ENCODE assay signal across 8 mouse cellular contexts in the genomic region with DNA sequence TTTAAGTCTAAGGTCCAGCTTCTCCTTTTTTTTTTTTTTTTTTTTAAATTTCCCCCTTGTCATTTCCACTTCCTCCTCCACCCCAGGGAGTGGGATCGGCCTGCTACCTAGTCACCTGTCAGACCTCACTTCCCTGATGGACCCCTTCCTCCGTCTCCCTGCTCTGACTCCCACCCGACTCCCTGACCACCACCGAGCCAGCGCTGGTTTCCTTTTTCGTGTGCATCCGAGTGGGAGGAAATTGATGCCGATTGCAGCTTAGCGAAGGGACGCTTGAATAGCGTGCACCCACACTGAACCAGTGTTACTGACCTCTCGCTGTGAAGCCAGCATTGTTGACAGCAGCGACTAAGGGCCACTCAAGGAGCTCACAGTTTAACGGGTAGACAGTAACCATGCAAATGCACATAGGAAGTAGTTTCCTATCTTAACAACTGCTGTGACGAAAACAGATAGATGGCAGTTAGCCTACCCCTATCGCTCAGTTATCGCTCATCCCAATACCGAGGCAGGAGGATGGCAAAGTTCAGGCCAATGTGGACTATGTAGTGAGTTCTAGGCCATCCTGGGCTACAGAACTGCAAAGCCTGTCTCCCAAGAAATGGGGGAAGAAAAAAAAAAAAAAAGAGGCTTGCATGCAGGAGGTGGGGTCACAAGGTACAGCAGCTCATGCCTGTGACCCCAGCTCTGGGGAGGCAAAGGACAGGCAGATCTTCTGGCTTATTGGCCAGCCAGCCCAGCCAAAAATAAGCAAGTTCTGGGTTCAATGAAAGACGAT. TPM values are rescaled to one million over a fixed set of nuclear protein-coding genes. Genes with fewer than 3 reads are reported as not detected.
DNase-seq lines count a peak whose midpoint lies in the region; ATAC-seq and TF ChIP-seq lines count a peak whose summit lies in the region.

No protein-coding gene starts in this region.

- TF ChIP-seq POLR2A in limb, embryonic 14.5 days (IDR thresholded peaks at IDR 0.05; ENCODE audit: borderline replicate concordance, extremely low read depth, insufficient read depth, insufficient read length), result no peak

- peak; percentile 45 for DNase-seq in adrenal gland, postnatal 14 days
- DNase-seq in adrenal gland, postnatal 25 days, result no peak
- peak; percentile 59 for DNase-seq in 416B (ENCODE audit: low read depth)
- peak; percentile 35 to 49 for DNase-seq in cerebellum, postnatal 14 days
- peak; percentile 34 to 54 for DNase-seq in heart, postnatal 10 days
- DNase-seq in limb, embryonic 14.5 days (ENCODE audit: low spot score), result no peak
- peak; percentile 38 to 52 for DNase-seq in natural killer cell, adult 2 months (ENCODE audit: low spot score in 2 of 2)
- no peak for DNase-seq in ovary, postnatal 10 days (ENCODE audit: low spot score)

- intact Hi-C loops in heart, postnatal 10 days (cut with DNase I), result loop anchor here (5.0 kb wide), 3 partner anchors 105 to 260 kb away; no protein-coding TSS in a partner anchor

- H3K27me3 ChIP-seq in limb, embryonic 14.5 days (ENCODE audit: control insufficient read depth, insufficient read depth, low read length), result no peaks in the 10 kb centered on the region

- H3K36me3 ChIP-seq in limb, embryonic 14.5 days (ENCODE audit: control insufficient read depth, insufficient read depth, low read length), result peaks cover 15% of the 10 kb centered on the region; the same call in 1 of the 2 replicates

- H3K4me2 ChIP-seq in limb, embryonic 14.5 days (replicated peaks; ENCODE audit: low read depth, low read length, severe bottlenecking), result peak overlapping the region; percentile 67

- ATAC-seq in limb, embryonic 14.5 days (ENCODE audit: low FRiP score, low read depth), result no peak

- peak overlapping the region; percentile 74 for H3K9ac ChIP-seq in limb, embryonic 14.5 days (ENCODE audit: low read depth, low read length, severe bottlenecking)

- H3K27ac ChIP-seq in limb, embryonic 14.5 days (replicated peaks; ENCODE audit: low read depth, low read length), result no peak overlapping the region

- H3K9me3 ChIP-seq in limb, embryonic 14.5 days (ENCODE audit: control insufficient read depth, low read length), result no peaks in the 10 kb centered on the region

- 19% methylated on average over 19 of the region's 19 CpGs for WGBS in limb, embryonic 14.5 days

- H3K4me3 ChIP-seq in limb, embryonic 14.5 days (replicated peaks; ENCODE audit: low read length), result peak overlapping the region; percentile 79

- H3K4me1 ChIP-seq in limb, embryonic 14.5 days (ENCODE audit: control insufficient read depth, insufficient read depth, low read length), result peaks cover 7% of the 10 kb centered on the region; the same call in 1 of the 2 replicates

RNA-seq across cellular contexts. Expression of a gene that starts 0.7 kb away (rescaled TPM):
- total RNA-seq in adrenal gland, postnatal 14 days (2021), result 240 and 253 TPM in 2 replicates
- 218 and 290 TPM in 2 replicates for total RNA-seq in adrenal gland, postnatal 25 days (2021)
- total RNA-seq in heart, postnatal 10 days (2021), result 100 to 1,000 TPM; 140 to 150 TPM
- 180 and 241 TPM in 2 replicates for polyA plus RNA-seq in limb, embryonic 14.5 days (2012; rRNA removed)
- polyA plus RNA-seq in limb, embryonic 14.5 days (2014; fragmentation: Nextera tagmentation; extraction: Ambion mirVana), result 46.2 and 51.0 TPM in 2 replicates

RNA-seq across cellular contexts. Expression of a gene that starts 20.3 kb away (rescaled TPM):
- 29.7 and 34.7 TPM in 2 replicates for total RNA-seq in adrenal gland, postnatal 14 days (2021)
- total RNA-seq in adrenal gland, postnatal 25 days (2021), result 31.3 and 32.1 TPM in 2 replicates
- 10 to 100 TPM; 17.1 to 22.7 TPM for total RNA-seq in heart, postnatal 10 days (2021)
- polyA plus RNA-seq in limb, embryonic 14.5 days (2012; rRNA removed), result 79.1 and 80.4 TPM in 2 replicates
- 78.1 and 82.8 TPM in 2 replicates for polyA plus RNA-seq in limb, embryonic 14.5 days (2014; fragmentation: Nextera tagmentation; extraction: Ambion mirVana)

RNA-seq across cellular contexts. Expression of a gene that starts 20.7 kb away (rescaled TPM):
- 34.9 and 36.4 TPM in 2 replicates for total RNA-seq in adrenal gland, postnatal 14 days (2021)
- total RNA-seq in adrenal gland, postnatal 25 days (2021), result 38.2 and 42.6 TPM in 2 replicates
- 10 to 100 TPM; 24.3 to 25.5 TPM for total RNA-seq in heart, postnatal 10 days (2021)
- 73.1 and 74.2 TPM in 2 replicates for polyA plus RNA-seq in limb, embryonic 14.5 days (2012; rRNA removed)
- polyA plus RNA-seq in limb, embryonic 14.5 days (2014; fragmentation: Nextera tagmentation; extraction: Ambion mirVana), result 63.4 and 64.1 TPM in 2 replicates

RNA-seq across cellular contexts. Expression of a gene that starts 29.1 kb away (rescaled TPM):
- total RNA-seq in adrenal gland, postnatal 14 days (2021), result 47.3 and 50.4 TPM in 2 replicates
- 43.6 and 46.0 TPM in 2 replicates for total RNA-seq in adrenal gland, postnatal 25 days (2021)
- total RNA-seq in heart, postnatal 10 days (2021), result 10 to 100 TPM; 44.4 to 44.5 TPM
- 44.8 and 49.8 TPM in 2 replicates for polyA plus RNA-seq in limb, embryonic 14.5 days (2012; rRNA removed)
- 27.6 and 31.2 TPM in 2 replicates for polyA plus RNA-seq in limb, embryonic 14.5 days (2014; fragmentation: Nextera tagmentation; extraction: Ambion mirVana)

RNA-seq across cellular contexts. Expression of a gene that starts 38.2 kb away (rescaled TPM):
- 127 TPM in 2 replicates for total RNA-seq in adrenal gland, postnatal 14 days (2021)
- 123 and 135 TPM in 2 replicates for total RNA-seq in adrenal gland, postnatal 25 days (2021)
- 100 to 1,000 TPM; 109 to 122 TPM for total RNA-seq in heart, postnatal 10 days (2021)
- polyA plus RNA-seq in limb, embryonic 14.5 days (2012; rRNA removed), result 90.6 and 106 TPM in 2 replicates
- 212 and 216 TPM in 2 replicates for polyA plus RNA-seq in limb, embryonic 14.5 days (2014; fragmentation: Nextera tagmentation; extraction: Ambion mirVana)

Comparison
In these comparisons a context has a peak if more than half of its experiments do, and no peak if none do; other contexts are left out.
1. DNase-seq: peak in adrenal gland, postnatal 14 days (single experiment), 416B (single experiment), cerebellum, postnatal 14 days (2 of 2), heart, postnatal 10 days (2 of 2) and natural killer cell, adult 2 months (2 of 2); none in adrenal gland, postnatal 25 days (single experiment), limb, embryonic 14.5 days (single experiment) and ovary, postnatal 10 days (single experiment).